Mouse (Mus musculus) kidney, embryonic 15.5 days (tissue): ENCODE results near the gene Ppp1r3c. TPM values are rescaled to one million over a fixed set of nuclear protein-coding genes. Genes with fewer than 3 reads are reported as not detected.
"Not testable (repeated sequence)": the region's sequence is repeated elsewhere in the genome, so short reads cannot be mapped to it uniquely, and the experiment has no call there.

Source experiments
- ATAC-seq: fragments of 200-750 bp; cut with Nextera tagmentation; replicated peaks from 2 replicates; pipeline ENCODE4 v1.8.0; 2017; ENCODE audit warnings: moderate TSS enrichment; ENCODE audit not compliant: low FRiP score
- H3K27ac ChIP-seq: fragments of 300-500 bp; sonication (generic); 2 replicates; pipeline ENCODE4 v1.5.1; 2015; ENCODE audit warnings: mild to moderate bottlenecking, inconsistent platforms
- H3K27me3 ChIP-seq: fragments of 300-500 bp; sonication (generic); 2 replicates; pipeline ENCODE4 v1.6.1; 2015; ENCODE audit warnings: inconsistent platforms
- H3K36me3 ChIP-seq: fragments of 300-500 bp; sonication (generic); 2 replicates; pipeline ENCODE4 v1.6.1; 2015; ENCODE audit warnings: inconsistent platforms
- H3K4me1 ChIP-seq: fragments of 300-500 bp; sonication (generic); 2 replicates; pipeline ENCODE4 v1.6.1; 2015; ENCODE audit warnings: inconsistent platforms
- H3K4me2 ChIP-seq: fragments of 300-500 bp; sonication (generic); 2 replicates; pipeline ENCODE4 v1.6.1; 2015; ENCODE audit warnings: moderate library complexity, mild to moderate bottlenecking, inconsistent platforms
- H3K4me3 ChIP-seq: fragments of 300-500 bp; sonication (generic); replicated peaks from 2 replicates; pipeline ENCODE4 v1.5.1; 2015; ENCODE audit warnings: mild to moderate bottlenecking, inconsistent platforms
- H3K9ac ChIP-seq: fragments of 300-500 bp; sonication (generic); 2 replicates; pipeline ENCODE4 v1.6.1; 2015; ENCODE audit warnings: mild to moderate bottlenecking, inconsistent platforms
- H3K9me3 ChIP-seq: fragments of 300-500 bp; sonication (generic); replicated peaks from 2 replicates; pipeline ENCODE4 v1.6.1; 2016; ENCODE audit warnings: inconsistent platforms
- WGBS: fragments of 180-500 bp; shearing (Covaris S2); methylation state at CpG from one replicate; pipeline ENCODE4 v1.1.7; 2015; ENCODE audit warnings: mixed read lengths; 5-methylcytosine and 5-hydroxymethylcytosine counted together
- polyA plus RNA-seq: library from polyadenylated mRNA; unstranded; fragments of >200 nt; fragmentation: Nextera tagmentation; extraction: Ambion mirVana; gene quantifications from 2 replicates; pipeline ENCODE4 v1.2.1, GENCODE M21; 2015

The Ppp1r3c gene
- polyA plus RNA-seq, 1 experiment from 2014 or later = 17.5 TPM

DNA sequence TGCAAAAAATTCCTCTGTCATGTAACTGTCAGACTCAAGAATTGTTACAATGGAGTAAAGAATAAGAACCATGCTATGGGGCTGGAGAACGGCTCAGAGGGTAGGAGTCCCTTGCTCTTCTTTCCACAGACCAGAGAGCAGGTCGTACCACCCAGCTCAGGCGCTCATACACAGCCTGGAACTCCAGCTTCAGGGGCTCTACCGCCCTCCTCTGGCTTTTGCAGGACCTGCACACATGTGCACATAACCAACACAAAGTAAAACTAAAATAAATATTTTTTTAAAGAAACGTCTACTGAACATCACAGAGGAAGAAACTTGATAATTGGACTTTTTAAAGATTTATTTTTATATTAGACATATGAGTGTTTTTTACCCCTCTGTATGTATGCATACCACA, 1.6 kb upstream of the Ppp1r3c start:
- no peaks in the 10 kb centered on the region for H3K9me3 ChIP-seq
- H3K27ac ChIP-seq = no peak overlapping the region
- no peak overlapping the region for H3K4me2 ChIP-seq
- H3K9ac ChIP-seq = no peak overlapping the region
- peaks cover 12% of the 10 kb centered on the region for H3K36me3 ChIP-seq
- H3K27me3 ChIP-seq = no peaks in the 10 kb centered on the region
- H3K4me3 ChIP-seq = no peak overlapping the region
- peaks cover 13% of the 10 kb centered on the region for H3K4me1 ChIP-seq
- 83% methylated on average over 5 of the region's 5 CpGs for WGBS
- ATAC-seq = no peak

DNA sequence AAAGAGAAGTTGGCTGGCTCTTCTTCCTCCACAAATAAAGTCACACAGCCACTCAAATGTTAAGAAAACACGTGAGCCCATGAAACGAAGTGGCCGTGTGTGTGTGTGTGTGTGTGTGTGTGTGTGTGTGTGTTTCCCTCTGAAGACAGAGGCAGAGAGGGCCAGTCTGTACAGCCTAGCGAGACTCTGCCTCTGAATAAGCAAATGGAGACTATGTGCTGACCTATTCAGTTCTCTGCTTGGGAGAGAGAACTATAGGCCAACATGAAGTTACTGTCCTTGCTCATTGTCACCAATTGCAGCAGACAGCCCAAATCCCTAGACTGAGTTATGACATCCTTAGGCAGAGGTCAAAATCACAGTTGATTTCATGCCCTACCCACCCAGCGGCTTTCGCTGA, 634 bp upstream of the Ppp1r3c start:
- H3K9ac ChIP-seq = peak overlapping the region; percentile 47
- H3K27me3 ChIP-seq = no peaks in the 10 kb centered on the region
- peaks cover 20% of the 10 kb centered on the region for H3K36me3 ChIP-seq
- peak overlapping the region; percentile 53 for H3K4me3 ChIP-seq
- 24% methylated on average over 6 of the region's 6 CpGs for WGBS
- ATAC-seq = peak; percentile 59
- no peaks in the 10 kb centered on the region for H3K9me3 ChIP-seq
- peaks cover 13% of the 10 kb centered on the region for H3K4me1 ChIP-seq
- H3K4me2 ChIP-seq = peak overlapping the region; percentile 76
- peak overlapping the region; percentile 91 for H3K27ac ChIP-seq

DNA sequence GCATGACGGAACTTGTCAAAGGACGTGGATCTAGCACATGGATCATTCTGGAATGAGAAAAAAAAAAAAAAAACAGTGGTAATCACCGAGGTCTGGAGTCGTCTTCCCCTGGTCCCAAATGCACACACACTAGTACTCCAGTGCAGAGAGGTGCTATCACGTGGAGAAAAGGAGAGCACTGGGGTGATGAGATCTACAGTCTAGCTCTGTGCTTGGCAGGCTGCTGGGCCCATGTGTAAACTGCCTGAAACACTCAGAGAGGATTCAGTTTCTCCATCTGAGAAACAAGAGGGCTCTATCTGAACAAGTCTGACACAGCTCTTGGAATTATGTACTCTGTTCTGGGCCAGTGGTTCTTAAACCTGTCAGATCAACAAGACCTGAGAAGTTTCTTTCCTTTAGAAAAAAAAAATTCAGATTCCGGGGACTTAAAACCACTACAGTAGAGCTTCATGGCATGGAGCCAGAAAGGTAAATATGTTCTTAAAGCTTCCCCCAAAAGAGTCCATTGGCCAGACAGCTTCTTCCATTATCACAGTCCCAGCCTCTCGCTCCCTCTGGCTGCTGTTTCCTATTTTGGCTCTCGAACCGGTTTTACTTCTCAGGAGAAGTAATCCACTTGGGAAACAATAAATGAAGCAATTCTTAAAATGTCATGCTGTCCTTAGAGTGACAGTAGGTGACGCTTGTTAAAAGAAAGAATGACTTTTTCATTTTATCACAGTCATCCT, 2.0 kb downstream of the Ppp1r3c start:
- Histone ChIP-seq H3K36me3 (peaks cover 25% of the 10 kb centered on the region), H3K4me1 (peaks cover 13% of the 10 kb centered on the region), H3K27me3 (no peaks in the 10 kb centered on the region), H3K4me2 (peak overlapping the region; percentile 30), H3K27ac (no peak overlapping the region), H3K9ac (no peak overlapping the region), H3K9me3 (no peaks in the 10 kb centered on the region), H3K4me3 (peak overlapping the region; percentile 10)
- ATAC-seq = no peak
- 81% methylated on average over 10 of the region's 10 CpGs for WGBS

DNA sequence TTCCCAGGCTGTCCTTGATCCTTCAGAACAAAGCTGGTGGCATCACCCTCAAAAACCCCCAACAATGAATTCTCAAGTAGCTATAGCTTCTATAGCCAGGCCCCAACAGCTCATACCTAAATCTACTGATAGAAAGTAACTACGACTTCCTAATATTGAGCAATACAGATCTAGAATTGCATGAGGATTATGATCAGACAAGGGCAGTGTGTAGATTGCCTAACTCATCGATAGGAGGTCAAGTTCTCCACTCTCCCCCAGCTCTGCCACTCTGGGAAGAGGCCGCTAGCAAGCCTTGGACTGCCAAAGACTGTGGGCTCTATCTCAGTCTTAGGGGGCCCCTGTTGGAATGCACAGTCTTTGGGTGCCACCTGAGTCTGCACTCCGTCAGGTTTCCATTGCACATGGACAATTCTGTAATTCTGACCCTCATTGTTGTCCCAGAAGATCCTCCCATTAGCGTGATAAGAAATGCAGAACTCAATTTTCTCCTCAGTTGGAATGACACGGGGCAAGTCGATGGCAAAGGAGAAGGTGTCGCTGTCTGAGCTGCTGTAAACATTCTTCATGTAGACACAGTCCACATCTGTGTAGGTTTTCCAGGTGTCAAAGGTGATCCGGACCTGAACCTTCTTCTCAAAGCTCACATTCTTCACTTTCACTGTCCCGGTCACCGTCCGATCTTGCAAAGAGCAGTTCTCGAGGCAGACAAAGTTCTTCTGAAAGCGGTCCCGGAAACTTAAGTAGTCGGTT, 3.1 kb downstream of the Ppp1r3c start:
- Histone ChIP-seq H3K27me3 (no peaks in the 10 kb centered on the region), H3K36me3 (peaks cover 25% of the 10 kb centered on the region), H3K4me1 (peaks cover 13% of the 10 kb centered on the region), H3K9me3 (no peaks in the 10 kb centered on the region), H3K4me3 (no peak overlapping the region), H3K9ac (no peak overlapping the region), H3K4me2 (no peak overlapping the region), H3K27ac (no peak overlapping the region)
- WGBS = 96% methylated on average over 16 of the region's 16 CpGs
- ATAC-seq = no peak

DNA sequence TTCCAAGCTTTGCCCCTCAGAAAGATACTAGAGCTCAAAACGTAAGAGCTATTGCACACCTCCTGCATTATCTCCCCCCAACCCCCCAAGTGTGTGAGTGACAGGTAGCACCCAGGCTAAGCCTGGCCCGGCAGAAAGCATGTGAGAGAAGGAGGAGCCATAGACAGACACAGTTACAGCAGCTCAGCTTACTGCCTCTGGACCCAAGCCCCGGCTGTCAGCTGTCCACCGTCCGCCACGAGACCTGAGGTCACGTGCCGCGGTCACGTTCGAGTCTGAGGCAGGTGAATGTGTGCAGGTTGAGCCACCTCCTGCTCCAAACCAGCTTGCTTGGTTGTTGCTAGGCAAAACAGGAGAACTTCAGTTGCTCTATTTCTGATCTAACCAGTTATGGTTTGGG, 5.1 kb downstream of the Ppp1r3c start:
- no peaks in the 10 kb centered on the region for H3K27me3 ChIP-seq
- H3K4me1 ChIP-seq = no peaks in the 10 kb centered on the region; the same call in 1 of the 2 replicates
- no peak overlapping the region for H3K9ac ChIP-seq
- WGBS = 84% methylated on average over 11 of the region's 11 CpGs
- H3K4me3 ChIP-seq = no peak overlapping the region
- no peaks in the 10 kb centered on the region for H3K9me3 ChIP-seq
- H3K36me3 ChIP-seq = peaks cover 25% of the 10 kb centered on the region
- no peak for ATAC-seq
- no peak overlapping the region for H3K27ac ChIP-seq
- H3K4me2 ChIP-seq = no peak overlapping the region

DNA sequence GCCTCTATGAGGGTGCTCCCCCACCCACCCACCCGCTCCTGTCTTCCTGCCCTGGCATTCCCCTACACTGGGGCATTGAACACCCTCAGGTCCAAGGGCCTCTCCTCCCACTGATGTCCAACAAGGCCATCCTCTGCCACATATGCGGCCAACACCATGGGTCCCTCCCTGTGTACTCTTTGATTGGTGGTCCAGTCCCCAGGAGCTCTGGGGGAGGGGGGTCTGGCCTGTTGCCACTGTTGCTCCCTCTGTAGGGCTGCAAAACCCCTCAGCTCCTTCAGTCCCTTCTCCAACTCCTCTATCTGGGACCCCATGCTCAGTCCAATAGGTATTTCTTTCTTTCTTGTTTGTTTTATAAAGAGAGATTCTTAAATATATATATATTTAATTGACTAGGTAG, 6.0 kb downstream of the Ppp1r3c start:
- not testable (repeated sequence) for ATAC-seq, H3K4me3 ChIP-seq, H3K9ac ChIP-seq, H3K4me2 ChIP-seq, H3K27ac ChIP-seq, H3K4me1 ChIP-seq, H3K27me3 ChIP-seq, H3K9me3 ChIP-seq
- 78% methylated on average over 2 of the region's 2 CpGs for WGBS
- peaks cover 25% of the 10 kb centered on the region for H3K36me3 ChIP-seq

DNA sequence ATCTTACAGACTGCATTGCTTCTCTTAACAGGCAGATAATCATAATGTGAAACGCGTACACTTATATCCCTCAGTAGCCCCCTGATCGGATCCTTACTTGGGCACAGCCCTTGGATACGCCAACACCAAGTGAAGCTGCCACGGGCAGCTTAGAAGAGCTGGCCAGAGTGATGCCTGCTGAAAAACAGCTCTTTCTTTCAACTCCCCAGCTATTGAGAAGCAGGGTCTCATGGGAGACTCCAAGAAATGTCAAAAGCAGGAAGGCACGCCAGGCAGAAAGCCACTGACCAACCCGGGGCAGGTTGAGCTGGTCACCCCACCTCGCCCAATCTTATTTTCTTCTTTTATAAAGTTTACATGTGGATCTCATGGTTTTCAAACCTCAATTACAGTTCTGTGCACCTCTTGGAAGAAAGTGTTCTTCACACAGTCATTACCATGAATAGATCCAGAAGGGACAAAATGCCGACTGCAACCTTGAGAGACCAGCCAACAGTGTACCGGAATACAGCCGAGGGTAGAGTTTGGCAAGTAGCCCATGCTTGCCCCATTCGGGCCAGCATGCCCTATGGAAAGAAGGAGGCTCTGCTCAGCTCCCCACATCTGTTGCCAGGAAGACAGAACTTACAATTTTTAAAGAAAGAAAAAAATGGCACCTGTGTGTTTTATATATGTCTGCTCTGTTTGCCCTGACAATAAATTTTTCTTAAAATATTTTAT, 7.6 kb downstream of the Ppp1r3c start:
- no peak overlapping the region for H3K9ac ChIP-seq
- no peaks in the 10 kb centered on the region for H3K4me1 ChIP-seq
- H3K4me2 ChIP-seq = no peak overlapping the region
- H3K27ac ChIP-seq = no peak overlapping the region
- H3K9me3 ChIP-seq = no peaks in the 10 kb centered on the region
- H3K4me3 ChIP-seq = no peak overlapping the region
- 89% methylated on average over 12 of the region's 12 CpGs for WGBS
- peaks cover 22% of the 10 kb centered on the region for H3K36me3 ChIP-seq
- H3K27me3 ChIP-seq = no peaks in the 10 kb centered on the region
- ATAC-seq = no peak

DNA sequence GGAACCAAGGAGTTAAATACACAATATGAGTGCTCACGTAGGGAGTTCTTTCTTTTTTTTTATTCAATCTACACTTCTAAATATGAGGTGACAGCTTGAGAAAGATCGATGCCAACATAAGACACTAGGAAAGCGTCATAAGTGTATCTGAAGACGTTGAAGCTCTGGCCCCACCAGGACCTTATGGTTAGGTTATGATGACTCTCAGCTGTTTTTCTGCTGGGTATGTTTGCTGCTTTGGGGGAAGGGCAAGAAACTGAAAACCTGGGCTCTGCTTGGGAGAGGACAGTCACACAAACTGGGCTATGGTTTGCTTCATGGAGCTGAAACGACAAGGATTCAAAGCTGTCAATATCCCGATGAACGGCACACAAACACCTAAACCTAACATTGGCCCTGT, 11.5 kb downstream of the Ppp1r3c start:
- ATAC-seq = no peak
- 77% methylated on average over 7 of the region's 7 CpGs for WGBS
- no peaks in the 10 kb centered on the region for H3K9me3 ChIP-seq
- no peaks in the 10 kb centered on the region for H3K36me3 ChIP-seq
- H3K4me2 ChIP-seq = no peak overlapping the region
- no peaks in the 10 kb centered on the region for H3K27me3 ChIP-seq
- no peak overlapping the region for H3K4me3 ChIP-seq
- H3K27ac ChIP-seq = no peak overlapping the region
- H3K4me1 ChIP-seq = no peaks in the 10 kb centered on the region
- no peak overlapping the region for H3K9ac ChIP-seq

DNA sequence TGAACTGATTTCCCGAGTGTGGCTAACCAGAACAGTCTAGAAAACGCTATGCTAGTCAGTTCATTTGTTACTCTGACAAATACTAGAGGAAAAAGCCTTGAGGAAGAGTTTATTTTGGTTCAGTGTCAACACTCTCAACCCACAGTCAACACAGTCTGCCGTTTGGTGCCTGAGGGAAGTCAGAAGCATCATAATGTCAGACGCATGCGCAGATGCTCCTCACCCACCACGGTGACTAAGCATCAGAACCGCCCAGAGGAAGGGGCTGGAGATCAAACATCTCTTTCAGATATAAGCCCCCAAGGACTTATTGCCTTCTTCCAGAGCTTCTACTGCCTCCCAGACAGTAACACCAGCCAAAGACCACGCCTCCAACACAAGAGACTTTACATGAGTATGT, 15.3 kb downstream of the Ppp1r3c start:
- WGBS = 75% methylated on average over 8 of the region's 8 CpGs
- Histone ChIP-seq H3K9ac (no peak overlapping the region), H3K27ac (no peak overlapping the region), H3K36me3 (no peaks in the 10 kb centered on the region), H3K9me3 (no peaks in the 10 kb centered on the region), H3K4me1 (no peaks in the 10 kb centered on the region), H3K27me3 (no peaks in the 10 kb centered on the region), H3K4me3 (no peak overlapping the region), H3K4me2 (no peak overlapping the region)
- no peak for ATAC-seq

DNA sequence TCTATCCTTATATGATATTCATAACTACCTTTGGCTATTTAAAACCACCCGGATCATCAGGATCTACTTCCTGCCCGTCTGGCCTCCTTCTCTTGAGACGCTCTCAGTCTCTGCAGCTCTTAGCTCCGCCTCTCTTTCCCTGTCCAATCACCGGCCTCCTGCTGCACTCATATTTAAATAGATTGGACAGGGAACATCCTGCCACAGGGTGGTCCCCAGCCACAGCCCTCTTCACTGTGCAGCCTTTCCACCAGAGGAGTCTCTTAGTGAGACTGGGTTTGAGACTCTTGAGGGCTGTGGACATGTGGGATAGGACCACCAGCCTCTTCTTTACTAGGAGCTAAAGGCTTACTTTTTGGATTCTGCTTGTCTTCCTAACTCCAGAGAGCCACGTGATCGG, 20.2 kb downstream of the Ppp1r3c start:
- ATAC-seq = no peak
- no peak overlapping the region for H3K4me3 ChIP-seq
- no peaks in the 10 kb centered on the region for H3K9me3 ChIP-seq
- H3K27ac ChIP-seq = no peak overlapping the region
- H3K4me1 ChIP-seq = no peaks in the 10 kb centered on the region; the same call in 1 of the 2 replicates
- H3K36me3 ChIP-seq = no peaks in the 10 kb centered on the region
- WGBS = 72% methylated on average over 7 of the region's 7 CpGs
- no peaks in the 10 kb centered on the region for H3K27me3 ChIP-seq
- H3K4me2 ChIP-seq = no peak overlapping the region
- H3K9ac ChIP-seq = no peak overlapping the region

DNA sequence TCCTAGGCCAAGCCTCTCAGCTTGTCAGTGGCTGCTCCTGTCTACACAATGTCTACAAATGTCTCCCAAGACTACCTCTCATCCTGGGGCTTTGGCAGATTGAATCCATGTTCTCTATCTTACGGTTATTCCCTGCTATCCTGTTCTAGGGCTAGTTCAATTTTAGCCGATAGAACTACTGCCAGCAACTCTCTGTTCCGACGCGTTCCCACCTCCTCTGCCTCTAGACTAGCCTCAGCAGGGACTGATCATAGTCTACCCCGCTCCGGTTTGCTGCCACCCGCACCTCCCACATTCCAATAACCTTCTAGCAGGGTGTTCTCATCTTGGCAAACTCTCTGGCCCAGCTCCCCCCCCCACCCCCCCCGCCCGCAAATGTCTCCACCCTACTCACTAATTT, 20.9 kb downstream of the Ppp1r3c start:
- Histone ChIP-seq H3K4me2 (no peak overlapping the region), H3K27me3 (no peaks in the 10 kb centered on the region), H3K36me3 (no peaks in the 10 kb centered on the region), H3K4me3 (no peak overlapping the region), H3K4me1 (no peaks in the 10 kb centered on the region; the same call in 1 of the 2 replicates), H3K9ac (no peak overlapping the region), H3K27ac (no peak overlapping the region), H3K9me3 (no peaks in the 10 kb centered on the region)
- WGBS = 93% methylated on average over 10 of the region's 10 CpGs
- ATAC-seq = no peak

DNA sequence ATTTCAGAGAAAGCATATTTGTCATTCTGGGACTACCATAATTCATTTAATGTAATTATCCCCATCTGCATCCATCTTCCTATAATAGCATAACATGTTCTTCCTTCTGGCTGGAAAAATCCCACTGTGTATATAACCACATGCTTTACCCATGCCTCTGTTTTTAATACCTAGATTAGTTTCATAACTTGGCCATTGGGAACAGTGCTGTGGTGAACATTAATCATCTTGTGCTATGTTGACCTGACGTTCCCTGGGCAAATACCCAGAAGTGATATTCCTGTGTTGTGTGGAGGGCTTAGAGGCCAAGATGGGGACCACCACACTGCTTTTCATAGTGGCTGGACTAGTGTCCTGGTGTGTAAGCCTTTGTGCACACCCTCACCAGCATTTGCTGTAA, 22.0 kb downstream of the Ppp1r3c start:
- no peaks in the 10 kb centered on the region for H3K36me3 ChIP-seq
- no peak for ATAC-seq

More for the DNA sequence above, 22.0 kb downstream of the Ppp1r3c start:
- H3K27ac ChIP-seq = no peak overlapping the region
- no peaks in the 10 kb centered on the region for H3K27me3 ChIP-seq
- H3K4me2 ChIP-seq = no peak overlapping the region
- no peaks in the 10 kb centered on the region for H3K9me3 ChIP-seq
- no peak overlapping the region for H3K9ac ChIP-seq
- 56% methylated on average over 1 of the region's 1 CpGs for WGBS
- no peak overlapping the region for H3K4me3 ChIP-seq
- no peaks in the 10 kb centered on the region; the same call in 1 of the 2 replicates for H3K4me1 ChIP-seq
